Mouse (Mus musculus): ENCODE data around the gene Tssc4. TPM values are rescaled to one million over a fixed set of nuclear protein-coding genes. Genes with fewer than 3 reads are reported as not detected.

Gene Tssc4
- total and polyA plus RNA-seq, 3 experiments = 44.1 to 55.1 (median 49.8) TPM

- DNase-seq (ENCODE audit: extremely low read depth) = no peak
- no peaks in the 10 kb centered on the region for H3K9me3 ChIP-seq (replicated peaks; ENCODE audit: low read length)
- in situ Hi-C loops (cut with MboI; ENCODE audit: low pct_ligation_motif_present, low pct_unique_long_range_greater_than_20kb, low sequenced_read_pairs) = no loop called here
- peaks cover 80% of the 10 kb centered on the region for H3K79me2 ChIP-seq (replicated peaks; ENCODE audit: control insufficient read depth, extremely low read depth, insufficient read depth, poor library complexity, severe bottlenecking)
- H3K4me2 ChIP-seq (ENCODE audit: insufficient read depth, low read depth, poor library complexity, severe bottlenecking) = no peak overlapping the region
- H3K4me1 ChIP-seq (ENCODE audit: control insufficient read depth in 1 of 2, insufficient read depth in 2 of 2) = peaks cover 37 to 69% of the 10 kb centered on the region in 2 experiments
- no peaks in the 10 kb centered on the region for H3K27me3 ChIP-seq (replicated peaks)
- dilution Hi-C loops (cut with MboI; ENCODE audit: extremely low pct_ligation_motif_present, extremely low pct_unique_long_range_greater_than_20kb, low sequenced_read_pairs) = no loop called here
- no peak overlapping the region for H3K4me3 ChIP-seq (replicated peaks in 1 of 3; ENCODE audit: low read depth in 2 of 3, low read length in 2 of 3, poor library complexity in 1 of 3)
- H3K9ac ChIP-seq (ENCODE audit: insufficient read depth, low read depth) = no peak overlapping the region
- H3K27ac ChIP-seq (ENCODE audit: insufficient read depth, low read depth) = no peak overlapping the region
- H3K36me3 ChIP-seq (replicated peaks in 1 of 2; ENCODE audit: control insufficient read depth in 1 of 2, insufficient read depth in 1 of 2, low read length in 1 of 2) = peaks cover 60 to 99% of the 10 kb centered on the region in 2 experiments
- no peak for TF ChIP-seq JUND (conservative IDR thresholded peaks at IDR 0.05; ENCODE audit: low read depth, low read length)
Observed at GRCm38 (mm10) chr7:143059202-143059870, 9.7 kb upstream of the Tssc4 start.

GRCm38 (mm10) chr7:143062704-143063103, 6.3 kb upstream of the Tssc4 start:
- in situ Hi-C loops (cut with MboI; ENCODE audit: low pct_ligation_motif_present, low pct_unique_long_range_greater_than_20kb, low sequenced_read_pairs) = no loop called here
- no peaks in the 10 kb centered on the region for H3K27me3 ChIP-seq (replicated peaks)
- H3K9me3 ChIP-seq (replicated peaks; ENCODE audit: low read length) = no peaks in the 10 kb centered on the region
- dilution Hi-C loops (cut with MboI; ENCODE audit: extremely low pct_ligation_motif_present, extremely low pct_unique_long_range_greater_than_20kb, low sequenced_read_pairs) = no loop called here
- no peak overlapping the region for H3K27ac ChIP-seq (ENCODE audit: insufficient read depth, low read depth)
- peaks cover 14 to 40% of the 10 kb centered on the region in 2 experiments for H3K4me1 ChIP-seq (ENCODE audit: control insufficient read depth in 1 of 2, insufficient read depth in 2 of 2)
- TF ChIP-seq SIN3A (IDR thresholded peaks at IDR 0.05; ENCODE audit: low read length) (no peak), UBTF (IDR thresholded peaks at IDR 0.05; ENCODE audit: low read depth, low read length) (no peak), GABPA (IDR thresholded peaks at IDR 0.05; ENCODE audit: insufficient replicate concordance, low read depth, low read length) (no peak), MAX (IDR thresholded peaks at IDR 0.05; ENCODE audit: low read length) (no peak), MAZ (IDR thresholded peaks at IDR 0.05; ENCODE audit: low read depth, low read length) (no peak), IRF4 (IDR thresholded peaks at IDR 0.05; ENCODE audit: low read depth, low read length) (no peak), JUND (conservative IDR thresholded peaks at IDR 0.05; ENCODE audit: low read depth, low read length) (no peak), MAFK (IDR thresholded peaks at IDR 0.05; ENCODE audit: insufficient replicate concordance, low read length) (no peak)
- H3K36me3 ChIP-seq (replicated peaks in 1 of 2; ENCODE audit: control insufficient read depth in 1 of 2, insufficient read depth in 1 of 2, low read length in 1 of 2) = peaks cover 70 to 99% of the 10 kb centered on the region in 2 experiments
- no peak for DNase-seq (ENCODE audit: extremely low read depth)
- H3K9ac ChIP-seq (ENCODE audit: insufficient read depth, low read depth) = no peak overlapping the region
- no peak overlapping the region for H3K4me2 ChIP-seq (ENCODE audit: insufficient read depth, low read depth, poor library complexity, severe bottlenecking)
- peaks cover 46% of the 10 kb centered on the region for H3K79me2 ChIP-seq (replicated peaks; ENCODE audit: control insufficient read depth, extremely low read depth, insufficient read depth, poor library complexity, severe bottlenecking)
- H3K4me3 ChIP-seq (replicated peaks in 1 of 3; ENCODE audit: low read depth in 2 of 3, low read length in 2 of 3, poor library complexity in 1 of 3) = no peak overlapping the region

- dilution Hi-C loops (cut with MboI; ENCODE audit: extremely low pct_ligation_motif_present, extremely low pct_unique_long_range_greater_than_20kb, low sequenced_read_pairs) (no loop called here), in situ Hi-C loops (cut with MboI; ENCODE audit: low pct_ligation_motif_present, low pct_unique_long_range_greater_than_20kb, low sequenced_read_pairs) (no loop called here)
- H3K4me1 ChIP-seq (ENCODE audit: control insufficient read depth in 1 of 2, insufficient read depth in 2 of 2) = peaks cover 3 to 36% of the 10 kb centered on the region in 2 experiments; a peak in 3 of 4 replicates
- H3K79me2 ChIP-seq (replicated peaks; ENCODE audit: control insufficient read depth, extremely low read depth, insufficient read depth, poor library complexity, severe bottlenecking) = peaks cover 31% of the 10 kb centered on the region
- no peak overlapping the region for H3K9ac ChIP-seq (ENCODE audit: insufficient read depth, low read depth)
- H3K4me2 ChIP-seq (ENCODE audit: insufficient read depth, low read depth, poor library complexity, severe bottlenecking) = no peak overlapping the region
- TF ChIP-seq RAD21 (IDR thresholded peaks at IDR 0.05; ENCODE audit: low read depth, low read length) = no peak
- no peak for TF ChIP-seq UBTF (IDR thresholded peaks at IDR 0.05; ENCODE audit: low read depth, low read length)
- TF ChIP-seq IRF4 (IDR thresholded peaks at IDR 0.05; ENCODE audit: low read depth, low read length) = no peak
- TF ChIP-seq POLR2A (IDR thresholded peaks at IDR 0.05; ENCODE audit: low read depth, low read length) = no peak; the same call in 1 of the 2 replicates
- no peak overlapping the region for H3K27ac ChIP-seq (ENCODE audit: insufficient read depth, low read depth)
- no peak overlapping the region for H3K4me3 ChIP-seq (replicated peaks in 1 of 3; ENCODE audit: low read depth in 2 of 3, low read length in 2 of 3, poor library complexity in 1 of 3)
- no peak for DNase-seq (ENCODE audit: extremely low read depth)
- H3K36me3 ChIP-seq (replicated peaks in 1 of 2; ENCODE audit: control insufficient read depth in 1 of 2, insufficient read depth in 1 of 2, low read length in 1 of 2) = peaks cover 76 to 94% of the 10 kb centered on the region in 2 experiments
- H3K27me3 ChIP-seq (replicated peaks) = no peaks in the 10 kb centered on the region
- no peaks in the 10 kb centered on the region for H3K9me3 ChIP-seq (replicated peaks; ENCODE audit: low read length)
Observed at GRCm38 (mm10) chr7:143064226-143064625, 4.8 kb upstream of the Tssc4 start.
